Mouse (Mus musculus): ENCODE measurements around the gene Mast4. TPM values are rescaled to one million over a fixed set of nuclear protein-coding genes. Genes with fewer than 3 reads are reported as not detected.

Mast4 gene
- total RNA-seq, 4 experiments from 2014 or later = 50.1 to 60.0 (median 54.7) TPM

DNA sequence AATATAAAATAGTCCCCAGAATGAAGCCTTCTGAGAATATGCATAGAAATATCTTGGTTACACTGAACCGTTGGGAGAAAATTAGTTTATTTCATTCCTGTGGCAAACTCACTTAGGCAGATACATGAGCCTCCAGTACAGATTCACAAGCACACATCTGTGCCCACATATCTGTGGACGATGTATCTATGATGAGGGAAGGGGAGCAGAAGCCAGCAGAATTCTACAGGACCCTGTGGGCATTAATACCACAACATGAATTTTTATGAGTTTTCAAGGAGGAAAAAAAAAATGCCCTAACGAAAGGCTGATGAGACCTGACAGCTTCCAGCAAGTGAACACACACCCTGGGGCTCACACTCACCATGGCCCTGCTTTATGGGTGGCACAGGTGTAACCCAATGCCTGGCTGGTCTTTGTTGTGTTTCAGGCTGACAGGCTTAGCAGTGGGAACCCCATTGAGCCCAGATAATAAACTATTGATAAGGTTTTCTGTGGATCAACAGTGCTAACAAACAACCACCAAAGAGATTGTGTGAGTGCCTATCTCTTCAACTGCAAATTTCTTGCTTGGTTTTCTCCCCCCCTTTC, 17.4 kb downstream of the Mast4 start:
- DNase-seq (ENCODE audit: low spot score in 2 of 2) = no peak

DNA sequence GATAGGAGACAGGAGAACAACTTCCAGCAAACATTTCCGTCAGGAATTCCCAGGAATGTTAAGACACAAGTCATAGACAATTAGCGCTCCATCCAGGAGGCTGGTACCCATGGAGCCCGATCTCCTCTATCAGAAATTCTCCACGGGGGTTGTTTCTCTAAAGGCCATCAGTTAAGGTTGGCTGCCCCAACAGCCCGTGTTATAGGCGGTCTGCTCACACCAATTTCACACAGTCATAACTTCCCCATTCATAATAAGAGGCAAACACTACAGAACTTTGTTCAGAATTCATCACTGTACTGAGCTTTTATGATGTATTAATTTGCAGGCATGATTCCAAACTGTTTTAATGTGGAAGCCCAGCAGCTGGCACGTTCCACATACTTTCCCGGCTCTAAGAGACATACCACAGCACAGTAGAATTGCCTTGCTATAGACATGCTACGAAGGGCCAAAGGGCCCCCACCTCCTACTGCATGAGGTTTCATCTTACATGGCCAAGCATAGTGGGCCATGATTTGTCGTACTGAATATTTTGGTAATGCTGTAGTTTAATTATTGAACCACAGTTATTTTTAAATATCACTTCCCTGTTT, 19.1 kb downstream of the Mast4 start:
- DNase-seq (ENCODE audit: low spot score in 2 of 2) = no peak

DNA sequence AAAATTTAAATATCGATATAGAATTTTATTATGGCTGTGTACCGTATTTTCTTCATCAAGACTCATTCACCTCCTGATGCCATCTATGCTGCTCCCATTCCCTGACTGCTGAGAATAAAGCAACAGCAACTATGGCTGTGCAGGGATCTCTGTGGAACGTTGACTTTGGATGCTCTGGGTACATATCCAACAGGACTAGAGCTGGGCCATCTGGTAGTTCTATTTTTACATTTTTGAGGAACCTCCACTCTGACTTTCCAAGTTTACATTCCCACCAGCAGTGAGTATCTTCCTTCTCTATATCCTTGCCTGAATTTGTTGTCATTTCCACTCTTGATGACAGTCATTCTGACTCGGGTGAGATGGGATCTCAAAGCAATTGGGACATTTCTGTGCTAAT, 26.0 kb downstream of the Mast4 start:
- DNase-seq (ENCODE audit: low spot score in 2 of 2) = no peak

DNA sequence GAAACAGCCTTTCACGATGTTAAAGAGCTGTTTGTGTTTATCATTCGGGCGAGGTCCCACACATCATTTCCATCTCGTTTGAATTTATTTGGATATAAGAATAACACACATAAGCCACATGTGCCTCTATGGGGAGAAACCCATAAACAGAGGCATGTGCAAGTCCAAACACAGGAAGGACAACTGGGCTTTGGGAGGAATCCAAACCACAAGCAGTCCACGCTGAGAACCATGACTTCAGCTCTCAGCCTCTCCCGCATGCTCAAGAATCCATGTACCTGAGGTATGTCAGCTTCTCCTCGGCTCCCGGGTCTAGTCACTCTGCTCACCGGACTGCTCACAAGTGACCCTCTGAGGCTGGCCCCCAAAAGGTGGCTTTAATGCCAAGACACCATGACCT, 30.5 kb downstream of the Mast4 start:
- DNase-seq (ENCODE audit: low spot score in 2 of 2) = no peak

DNA sequence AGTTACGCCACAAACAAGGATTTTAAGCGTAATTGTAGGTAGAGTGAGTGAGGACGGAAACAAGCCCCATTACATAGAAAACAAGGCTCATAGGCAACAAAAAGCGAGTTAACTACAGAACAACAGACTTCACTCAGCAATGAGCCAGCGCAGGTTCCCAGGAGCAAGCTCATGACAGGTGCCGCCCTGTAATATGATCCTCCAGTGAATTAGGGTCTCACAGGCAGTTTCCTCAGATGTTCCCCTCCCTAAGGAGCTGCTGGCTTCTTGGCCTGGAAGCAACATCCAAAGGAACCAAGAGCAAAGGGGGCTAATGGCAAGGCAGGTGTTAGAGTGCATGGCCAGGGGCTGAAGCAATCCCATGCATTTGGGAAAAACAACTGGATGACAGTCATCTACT, 31.8 kb downstream of the Mast4 start:
- no peak for DNase-seq (ENCODE audit: low spot score in 2 of 2)

DNA sequence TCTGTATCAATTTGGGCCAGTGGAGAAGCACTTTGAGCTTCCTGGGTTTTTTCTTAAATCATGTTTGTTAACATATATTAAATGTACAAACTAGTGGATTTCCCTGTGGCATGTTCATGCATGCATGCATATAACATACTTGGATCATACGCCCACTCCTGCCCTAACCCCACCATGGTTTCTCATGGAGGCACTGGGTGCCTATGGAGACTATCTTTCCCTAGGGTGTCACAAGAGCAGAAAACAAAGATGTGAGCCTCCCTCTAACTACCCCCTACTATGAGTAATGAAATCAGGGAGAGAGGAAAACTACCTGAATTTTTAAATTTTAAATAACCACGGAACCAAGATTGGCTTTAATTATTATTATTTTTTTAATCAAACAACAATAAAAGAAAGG, 32.2 kb downstream of the Mast4 start:
- no peak for DNase-seq (ENCODE audit: low spot score in 2 of 2)

DNA sequence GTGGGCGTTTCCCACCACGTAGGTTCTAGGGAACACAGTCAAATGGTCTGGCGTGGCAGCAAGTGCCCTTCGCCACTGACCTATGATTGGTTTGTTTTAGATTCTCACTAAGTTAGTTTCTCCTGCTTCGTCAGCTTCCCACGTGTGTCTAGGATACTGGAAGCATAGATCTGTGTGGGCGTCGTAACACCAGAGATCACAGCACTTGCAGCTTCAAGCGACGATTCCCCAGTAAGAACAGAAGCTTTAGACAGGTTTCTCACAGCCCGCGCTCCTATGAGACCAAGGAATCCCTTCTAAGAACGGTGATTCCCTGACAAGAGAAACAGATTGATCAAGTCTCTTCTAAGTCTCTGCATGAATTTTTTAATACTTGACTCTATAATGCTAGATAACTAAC, 39.9 kb downstream of the Mast4 start:
- DNase-seq (ENCODE audit: low spot score in 2 of 2) = no peak

DNA sequence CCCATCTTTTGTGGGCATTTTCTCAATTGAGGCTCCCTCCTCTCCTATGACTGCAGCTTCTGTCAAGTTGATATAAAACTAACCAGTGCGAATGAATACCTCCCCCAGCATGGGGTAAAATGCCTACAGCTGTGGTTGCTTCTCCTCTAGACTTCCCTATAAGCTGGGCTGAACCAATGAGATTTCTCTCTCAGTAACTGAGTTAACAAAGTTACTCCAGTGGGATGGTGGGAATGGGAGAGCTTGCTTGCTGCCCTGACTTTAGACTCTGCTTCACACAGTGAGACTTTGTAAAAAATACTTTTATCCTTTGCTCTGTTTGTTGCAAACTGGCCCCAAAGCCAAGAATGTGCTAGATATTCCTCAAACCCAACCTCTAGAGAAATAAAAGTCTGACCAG, 41.2 kb downstream of the Mast4 start:
- no peak for DNase-seq (ENCODE audit: low spot score in 2 of 2)

DNA sequence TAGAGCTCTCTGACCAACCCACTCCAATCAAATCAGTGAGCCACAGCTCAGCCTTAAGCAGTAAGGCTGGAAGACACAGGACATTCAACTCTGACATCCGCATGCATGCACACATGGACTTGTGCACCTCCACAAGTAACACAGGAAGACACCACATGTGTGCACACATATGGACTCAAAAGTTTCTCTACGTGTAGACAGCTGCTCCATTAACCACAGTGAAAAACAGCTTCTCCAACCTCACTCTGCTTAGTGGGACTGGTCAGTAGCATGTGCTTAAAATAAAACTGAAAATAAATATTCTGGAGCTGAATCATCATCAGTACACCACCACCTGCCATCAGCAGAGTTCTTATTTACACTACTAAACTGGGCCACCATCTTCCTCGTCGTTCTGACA, 43.2 kb downstream of the Mast4 start:
- no peak for DNase-seq (ENCODE audit: low spot score in 2 of 2)

DNA sequence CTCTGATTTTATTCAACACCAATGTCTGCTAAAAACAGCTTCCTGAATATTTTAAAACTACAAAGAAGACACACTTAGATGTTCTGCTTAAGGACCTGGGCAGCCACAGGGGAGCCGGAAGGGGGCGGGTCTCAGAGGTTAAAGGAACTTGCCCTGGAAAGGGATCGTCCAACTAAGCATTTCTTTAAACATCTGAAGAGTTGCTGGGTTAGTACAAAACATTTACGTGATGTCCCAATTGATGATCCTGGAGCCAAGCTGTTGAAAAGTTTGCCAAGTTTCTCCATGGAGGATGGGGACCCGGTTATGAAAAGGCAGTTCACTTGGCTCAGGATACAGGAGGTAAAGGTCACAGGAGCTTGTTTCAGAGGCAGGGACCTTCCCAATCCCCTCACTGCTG, 48.5 kb downstream of the Mast4 start:
- DNase-seq (ENCODE audit: low spot score in 2 of 2) = no peak

DNA sequence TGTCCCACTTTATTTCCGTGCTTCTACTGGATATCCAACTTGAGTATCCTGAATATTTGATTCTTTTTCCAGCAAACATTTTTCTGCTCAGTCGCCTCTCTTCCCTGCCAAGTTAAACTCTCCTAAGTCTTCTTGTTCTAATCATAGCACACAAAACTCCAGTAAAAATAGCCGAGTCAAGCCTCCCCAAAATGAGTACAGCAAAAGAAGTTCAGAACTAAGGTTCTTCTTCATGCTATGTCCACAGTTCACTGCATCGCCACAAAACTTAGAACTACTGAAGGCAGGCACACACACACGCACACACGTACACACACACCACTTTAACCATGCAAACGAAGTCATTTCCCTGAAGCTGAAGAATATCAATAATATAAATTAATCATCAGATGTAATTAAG, 49.3 kb downstream of the Mast4 start:
- no peak for DNase-seq (ENCODE audit: low spot score in 2 of 2)

DNA sequence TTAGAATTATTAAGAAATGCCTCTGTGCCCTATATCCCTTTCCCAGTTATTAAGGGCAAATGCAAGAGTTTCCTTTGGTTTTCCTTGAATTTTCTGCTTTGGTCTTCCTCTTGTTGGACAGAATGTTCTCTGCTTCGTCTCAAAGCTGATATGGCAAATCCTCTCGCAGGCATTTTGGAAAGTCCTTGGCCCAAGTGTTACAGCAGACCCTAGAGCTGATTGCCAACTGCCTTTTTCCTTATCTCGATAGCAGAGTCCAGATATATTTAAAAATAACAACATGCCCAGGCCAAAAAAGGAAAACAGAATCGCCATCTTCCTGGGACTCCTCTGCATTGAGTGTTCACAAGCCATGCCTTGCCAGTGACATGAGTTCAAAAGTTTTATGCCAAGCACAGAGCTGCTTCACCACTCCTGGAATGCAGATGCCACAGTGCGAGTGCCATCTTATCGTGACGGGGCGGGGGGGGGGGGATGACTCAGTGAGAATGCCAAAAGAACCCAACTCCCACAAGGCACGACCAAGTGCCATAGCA, 63.4 kb downstream of the Mast4 start:
- DNase-seq (ENCODE audit: low spot score in 2 of 2) = no peak

DNA sequence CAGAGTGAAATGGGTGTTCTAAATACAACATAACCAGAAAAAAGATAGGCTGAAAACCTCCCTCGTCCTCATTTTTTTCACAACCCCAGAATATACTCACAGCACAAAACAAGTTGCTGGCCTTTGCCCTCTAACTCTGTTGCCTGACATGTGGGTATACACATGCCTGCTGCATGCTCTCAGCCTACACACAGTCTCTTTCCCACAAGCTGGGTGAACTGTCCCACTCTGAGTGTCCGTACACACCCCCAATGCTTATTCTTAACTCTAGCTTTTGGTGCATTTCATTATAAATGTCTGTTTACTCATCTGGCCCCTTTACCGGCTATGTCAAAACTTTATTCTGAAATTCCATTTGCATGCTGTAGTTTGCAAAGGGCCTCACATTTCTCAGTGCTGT, 71.6 kb downstream of the Mast4 start:
- no peak for DNase-seq (ENCODE audit: low spot score in 2 of 2)

DNA sequence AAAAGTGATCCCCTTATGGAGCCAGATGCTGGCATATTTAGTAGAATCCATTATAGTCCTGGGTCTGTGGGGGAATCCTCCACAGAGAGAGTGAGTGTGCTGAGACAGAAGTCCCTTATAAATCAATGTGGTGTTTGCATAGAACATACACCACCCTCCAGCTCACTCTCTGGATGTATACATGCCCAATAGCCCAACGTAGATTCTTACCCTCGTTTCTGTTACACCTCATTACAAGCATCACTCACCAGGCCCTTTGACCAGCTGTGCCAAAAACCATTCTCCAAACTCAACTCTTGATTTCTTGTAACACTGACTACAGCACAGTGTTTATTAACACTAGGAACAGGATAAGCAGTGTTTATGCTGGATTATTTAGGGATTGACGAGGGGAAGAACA, 72.2 kb downstream of the Mast4 start:
- no peak for DNase-seq (ENCODE audit: low spot score in 2 of 2)

DNA sequence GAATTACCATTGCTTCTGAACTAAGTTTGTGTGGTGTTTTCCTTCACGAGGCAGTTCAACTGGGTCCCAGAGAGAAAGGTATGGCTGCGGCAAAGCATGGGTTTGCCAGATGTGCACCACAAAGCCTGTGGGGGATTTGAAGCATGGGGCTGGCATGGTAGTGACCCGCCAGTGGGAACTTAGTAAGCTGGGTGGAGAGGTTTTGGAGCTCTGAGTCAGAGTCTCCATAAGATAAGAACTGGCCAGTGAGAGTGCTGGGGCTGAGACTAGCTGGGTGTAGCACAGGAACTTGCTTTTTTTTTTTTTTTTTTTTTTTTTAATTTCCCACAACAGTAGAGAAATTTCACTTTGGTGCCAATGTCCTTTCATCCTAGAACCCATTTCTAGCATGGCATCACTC, 73.9 kb downstream of the Mast4 start:
- no peak for DNase-seq (ENCODE audit: low spot score in 2 of 2)

DNA sequence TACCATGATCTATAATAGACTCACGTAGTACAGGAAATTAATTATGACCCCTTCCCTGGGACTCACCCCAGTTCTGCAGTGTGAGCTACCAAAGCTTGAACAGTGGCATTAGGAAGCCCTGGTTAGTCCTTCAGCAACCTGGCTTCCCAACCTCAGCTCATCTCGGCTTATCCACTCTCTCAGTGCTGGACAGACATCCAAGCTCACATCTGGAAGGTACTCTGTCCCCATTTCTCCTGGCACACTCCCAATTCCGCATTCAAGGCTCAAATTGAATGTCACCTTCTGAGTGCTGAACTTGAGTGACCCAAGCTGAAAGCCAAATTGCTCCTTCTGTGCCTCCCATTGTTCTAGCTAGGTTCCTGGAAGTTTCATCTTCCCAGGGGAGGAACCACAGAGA, 76.2 kb downstream of the Mast4 start:
- DNase-seq (ENCODE audit: low spot score in 2 of 2) = no peak

DNA sequence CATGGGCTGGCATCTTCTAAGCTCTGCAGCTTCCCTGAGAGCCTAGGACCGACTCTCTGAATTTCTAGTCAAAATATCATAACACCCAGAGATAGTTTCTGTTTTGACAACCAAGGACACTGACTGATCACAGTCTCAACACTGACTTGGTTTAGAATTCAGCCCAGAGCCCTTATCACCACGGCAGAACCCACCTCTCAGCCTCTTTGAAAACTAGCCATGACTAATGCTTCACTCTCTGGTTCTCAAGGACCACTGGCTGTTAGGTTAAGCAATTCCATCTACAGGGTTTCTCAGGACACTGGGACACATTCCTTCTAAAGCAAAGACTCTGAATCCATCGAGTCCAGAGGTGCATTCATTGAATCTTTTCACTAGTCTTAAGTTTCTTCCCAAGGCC, 79.4 kb downstream of the Mast4 start:
- DNase-seq (ENCODE audit: low spot score in 2 of 2) = no peak

DNA sequence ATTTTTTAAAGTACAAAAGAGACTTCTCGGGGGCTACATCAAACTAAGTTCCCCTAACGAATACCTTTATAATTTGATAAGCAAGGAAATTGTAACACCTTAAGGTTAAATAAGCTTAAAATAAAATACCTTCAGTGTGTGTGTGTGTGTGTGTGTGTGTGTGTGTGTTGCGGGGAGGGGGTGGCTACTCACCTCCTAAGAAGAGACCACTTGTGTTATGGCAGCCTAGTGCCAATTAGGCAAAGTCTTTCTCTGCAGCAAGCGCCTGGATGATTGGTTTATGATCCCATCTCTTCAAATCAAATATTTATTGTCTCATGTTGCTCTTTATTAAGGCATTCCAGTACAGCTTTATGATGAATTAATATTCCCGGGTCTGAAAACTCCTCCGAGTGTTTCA, 81.2 kb downstream of the Mast4 start:
- DNase-seq (ENCODE audit: low spot score in 2 of 2) = no peak

DNA sequence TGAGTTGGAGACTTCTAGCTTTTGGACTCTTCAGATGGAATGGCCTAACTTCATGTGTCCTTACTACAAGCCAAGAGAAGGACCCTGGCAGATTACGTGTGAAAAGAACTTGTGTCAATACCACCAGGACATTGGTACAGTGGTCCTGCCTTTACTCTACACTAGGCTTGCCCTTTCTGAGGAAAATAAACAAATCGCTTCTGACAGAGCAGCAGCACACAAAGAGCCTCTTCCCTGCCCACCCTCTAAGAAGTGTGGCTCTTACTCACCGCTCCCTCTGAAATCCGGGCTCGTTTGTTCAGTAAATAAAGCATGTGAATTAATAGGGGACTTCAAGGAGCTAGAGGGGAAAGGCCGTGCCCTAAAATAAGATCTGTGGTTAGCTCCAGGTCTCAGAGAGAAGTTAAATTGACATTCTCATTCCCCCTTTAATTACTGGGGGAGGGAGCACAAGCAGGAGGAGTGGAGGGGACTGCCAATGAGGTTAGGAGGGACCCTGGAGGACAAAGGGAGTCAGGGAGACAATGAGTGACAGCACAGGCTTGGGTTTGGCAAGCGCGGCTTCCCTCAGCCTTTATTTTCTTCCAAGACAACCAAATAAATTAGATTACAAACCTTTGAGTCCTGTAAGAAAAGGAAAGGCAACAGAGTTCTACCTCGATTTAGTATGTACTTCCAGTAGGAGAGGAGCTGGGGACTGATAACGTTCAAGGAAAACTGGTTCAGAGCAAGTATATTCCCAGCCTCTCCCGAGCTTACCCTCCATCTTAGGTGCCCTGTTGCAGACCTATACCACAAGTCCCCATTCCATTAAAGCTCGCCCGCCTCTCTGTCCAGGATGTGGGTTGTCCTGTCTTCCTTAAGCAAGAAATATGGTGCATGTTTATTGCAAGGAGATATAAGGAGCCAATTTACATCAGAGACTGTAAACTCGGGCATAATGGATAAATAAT, 85.9 kb downstream of the Mast4 start:
- DNase-seq (ENCODE audit: low spot score in 2 of 2) = no peak

DNA sequence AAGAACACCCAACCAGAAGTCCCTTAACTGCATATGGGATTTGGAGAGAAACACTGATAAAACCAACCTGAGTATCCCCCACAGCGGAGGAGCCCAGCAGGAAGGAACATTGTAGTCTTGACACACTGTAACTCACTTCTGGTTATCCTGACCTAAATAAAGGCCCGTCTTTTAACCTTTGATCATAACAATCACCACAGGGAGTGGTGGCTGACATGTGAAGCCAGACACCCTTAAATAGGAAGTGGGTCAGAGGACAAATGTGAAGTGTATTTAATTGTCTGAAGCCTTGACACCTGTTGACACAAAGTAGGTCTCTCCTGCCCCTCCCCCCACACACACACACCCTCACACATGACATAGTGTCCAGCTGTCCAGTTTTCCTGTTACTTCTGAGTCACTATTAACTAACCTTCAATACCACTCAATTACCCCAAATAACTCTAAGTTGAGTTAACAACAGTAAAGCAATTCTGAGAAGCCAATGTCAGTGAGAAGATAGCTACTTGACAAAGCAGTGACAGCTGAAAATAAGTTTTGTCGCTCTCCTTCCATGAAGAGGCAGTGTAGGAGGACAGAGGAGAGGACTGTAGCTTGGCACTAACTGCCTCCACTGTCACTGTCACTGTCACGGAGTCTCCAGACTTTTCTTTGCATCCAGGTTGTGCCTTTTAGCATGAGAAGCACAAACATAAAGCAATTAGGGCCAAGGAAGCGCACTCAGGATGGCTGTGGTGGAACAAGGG, 87.2 kb downstream of the Mast4 start:
- DNase-seq (ENCODE audit: low spot score in 2 of 2) = no peak

DNA sequence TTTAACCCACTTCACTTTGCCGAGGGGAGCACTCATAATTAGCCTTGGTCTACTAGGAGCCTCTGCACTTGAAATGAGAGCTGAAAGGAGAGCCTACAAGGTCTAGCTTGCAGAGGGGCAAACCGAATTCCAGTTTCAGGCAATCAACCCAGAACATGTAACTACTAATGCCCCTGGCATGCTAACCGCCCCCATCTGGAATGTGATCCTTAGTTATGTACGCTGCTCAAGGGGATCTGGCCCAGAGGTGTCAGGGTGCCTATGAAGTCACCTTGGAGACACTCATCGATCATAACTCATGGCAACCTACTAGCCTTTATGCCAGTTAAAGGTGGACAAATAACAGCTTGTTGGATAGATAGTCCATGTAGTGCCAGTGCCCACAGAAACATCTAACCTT, 88.9 kb downstream of the Mast4 start:
- no peak for DNase-seq (ENCODE audit: low spot score in 2 of 2)

DNA sequence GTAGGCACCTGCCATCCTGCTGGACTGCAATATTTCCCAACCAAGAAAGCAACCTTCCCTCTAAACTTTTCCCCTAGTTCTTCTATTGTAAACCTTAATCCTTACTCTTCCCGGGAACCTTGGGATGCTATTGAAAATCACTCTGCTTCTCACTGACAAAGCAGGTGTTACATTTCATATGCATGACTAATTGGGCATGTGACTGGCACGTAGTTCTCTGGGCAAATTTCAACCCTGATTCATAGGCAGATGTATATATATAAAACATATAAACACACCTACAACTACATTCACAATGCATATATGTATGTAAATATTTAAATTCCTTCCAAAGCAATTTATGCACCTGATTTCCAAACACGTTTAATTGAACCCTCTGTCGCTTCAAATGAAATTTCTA, 90.2 kb downstream of the Mast4 start:
- no peak for DNase-seq (ENCODE audit: low spot score in 2 of 2)

Measured in left cerebral cortex, adult 8-10 months (tissue).